Mouse (Mus musculus) left cerebral cortex, postnatal 25 days (tissue): ENCODE measurements around the gene Cutc. TPM values are rescaled to one million over a fixed set of nuclear protein-coding genes. Genes with fewer than 3 reads are reported as not detected.
A peak's percentile ranks its signal among the peaks of the same experiment; 100 is the strongest.

Experiments used
- DNase-seq, 2 experiments: peaks; one replicate each; pipeline ENCODE4 v3.0.0; 2022; ENCODE audit warnings: low spot score in 2 of 2, mixed read lengths in 1 of 2
- intact Hi-C: fragments of 180-260 bp; cut with DNase I; formaldehyde crosslinking; loops from one replicate; pipeline ENCODE4 v1.15.1; 2025
- total RNA-seq, 2 experiments: library from RNA; stranded (reverse); gene quantifications; 2 replicates each; pipeline ENCODE4 v1.2.3; 2021

Cutc gene
- 1 to 10 TPM; 5.7 to 6.1 TPM for total RNA-seq

DNA sequence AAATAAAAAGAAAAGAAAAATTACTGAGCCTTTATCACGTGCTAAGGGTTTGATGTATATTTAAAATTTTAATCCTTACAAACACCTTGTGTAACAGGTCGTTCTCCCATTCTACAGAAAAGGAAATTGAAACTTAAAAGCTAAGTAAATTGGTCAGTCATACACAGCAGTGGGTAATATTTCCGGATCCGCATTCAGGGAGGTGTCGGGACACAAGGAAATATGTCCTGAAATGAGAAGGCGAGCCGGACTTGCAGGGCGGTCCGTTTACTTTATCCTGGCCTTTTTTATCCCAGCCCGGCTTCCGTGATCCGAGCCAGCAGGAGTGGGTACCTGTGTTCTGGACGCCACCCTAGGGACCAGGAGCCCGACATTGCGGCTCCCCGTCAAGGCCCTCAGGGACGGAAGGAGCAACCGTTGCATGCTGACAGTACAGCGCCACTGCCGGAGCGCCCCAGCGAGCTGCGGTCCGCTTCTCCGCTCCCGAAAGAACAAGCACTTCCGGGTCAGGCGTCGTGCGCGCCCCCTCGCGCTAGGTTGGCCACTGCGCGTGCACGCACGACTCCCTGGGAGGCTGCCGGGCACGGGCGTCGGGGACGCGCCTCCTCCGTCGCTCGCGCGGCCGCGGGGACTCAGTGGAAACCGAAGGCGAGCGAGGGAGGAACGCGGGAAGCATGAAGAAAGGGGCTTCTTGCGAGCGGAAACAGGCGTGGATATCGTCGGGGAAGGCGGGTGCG is at the start of gene Cutc, which contains the start of gene Cox15:
Cutc (plus strand) TSS at position 508 of the 737 bp plus-strand sequence.
Cox15 (minus strand) TSS at position 512 of the 737 bp plus-strand sequence.
- DNase-seq, result peak; percentile 97 to 98
- intact Hi-C loops, result loop anchor here (2.0 to 5.0 kb wide), 2 partner anchors 225 to 354 kb away; partner anchors contain the start of gene Chuk

DNA sequence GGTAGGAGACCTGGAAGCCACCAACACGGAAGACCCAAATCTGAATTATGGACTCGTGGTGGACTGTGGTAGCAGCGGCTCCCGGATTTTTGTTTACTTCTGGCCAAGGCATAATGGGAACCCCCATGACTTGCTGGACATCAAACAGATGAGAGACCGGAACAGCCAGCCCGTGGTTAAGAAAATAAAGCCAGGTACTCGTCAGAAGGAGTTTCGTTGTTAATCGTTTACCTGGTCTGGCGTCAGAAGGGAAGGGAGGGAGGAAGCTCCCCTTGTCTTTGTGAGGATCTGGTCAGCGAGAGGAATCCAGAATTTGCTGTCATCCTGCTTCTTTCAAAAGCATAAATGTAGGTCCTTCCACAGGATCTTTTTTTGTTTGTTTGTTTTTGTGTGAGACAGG is 48.6 kb upstream of the Cutc start:
- DNase-seq, result no peak
- intact Hi-C loops, result no loop called here

DNA sequence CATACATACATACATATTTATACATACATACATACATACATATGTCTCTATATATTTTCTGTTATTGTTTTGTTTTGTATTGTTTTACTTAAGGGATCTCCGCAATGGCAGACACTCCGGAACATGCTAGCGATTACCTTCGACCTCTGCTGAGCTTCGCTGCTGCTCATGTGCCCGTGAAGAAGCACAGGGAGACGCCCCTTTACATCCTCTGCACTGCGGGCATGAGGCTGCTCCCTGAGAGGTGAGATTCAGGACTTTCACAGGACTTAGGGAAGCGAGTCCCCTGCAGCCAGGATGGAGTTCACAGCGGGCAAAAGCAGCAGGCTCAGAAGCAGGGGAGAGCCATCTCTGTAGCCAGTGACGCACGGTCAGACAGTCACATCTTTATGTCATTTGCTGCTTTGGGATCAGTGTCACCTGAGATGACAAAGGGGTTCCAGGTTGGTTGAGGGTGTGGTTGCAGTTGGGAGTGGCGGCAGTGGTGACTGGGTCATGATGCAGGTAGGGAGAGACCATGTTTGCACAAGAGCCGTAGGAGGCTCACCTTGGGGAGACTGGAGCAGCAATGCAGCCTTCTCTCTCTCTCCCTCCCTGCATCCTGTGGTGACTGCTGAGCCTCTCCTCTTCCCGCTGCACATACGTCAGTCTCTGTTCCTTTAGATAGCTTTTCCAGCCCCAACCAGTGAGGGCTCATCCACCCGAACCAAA is 47.9 kb upstream of the Cutc start:
- no peak for DNase-seq
- intact Hi-C loops, result no loop called here

DNA sequence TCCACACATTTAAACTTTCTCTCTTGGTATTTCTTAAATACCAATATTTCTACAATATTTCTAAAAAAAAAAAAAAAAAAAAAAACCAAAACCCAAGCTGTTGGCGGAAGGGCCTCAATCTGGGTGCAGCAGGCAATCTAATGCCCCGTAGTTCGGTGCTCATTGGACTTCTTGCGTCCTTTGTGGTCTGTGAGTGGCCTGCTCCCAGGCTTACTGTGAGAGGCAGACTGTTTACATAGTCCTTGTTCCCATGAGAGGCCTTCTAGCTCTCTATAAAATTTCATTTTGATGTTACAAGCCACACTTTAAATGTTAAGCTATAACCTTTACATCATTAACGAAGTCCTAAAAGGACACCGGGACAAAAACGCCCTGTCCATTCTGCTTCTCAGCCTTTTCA is 44.6 kb upstream of the Cutc start:
- intact Hi-C loops, result no loop called here

DNA sequence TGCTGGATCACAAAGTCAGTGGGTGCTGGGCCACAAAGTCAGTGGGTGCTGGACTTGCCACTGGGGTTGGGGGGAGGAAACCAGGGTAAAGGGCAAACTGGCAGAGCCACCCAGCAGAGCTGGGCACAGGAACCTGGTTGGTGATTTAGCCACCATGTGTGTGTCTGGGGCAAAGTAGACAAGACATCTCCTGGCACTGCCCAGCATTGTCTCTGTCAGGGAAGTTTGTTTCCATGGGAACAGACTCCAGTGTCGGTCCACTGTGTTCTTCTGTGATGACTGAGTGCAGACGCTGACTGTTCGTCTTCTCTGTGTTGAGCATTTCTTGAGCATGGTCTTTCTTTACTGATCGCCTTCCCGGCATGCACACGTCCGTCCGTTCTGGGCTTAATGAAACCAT is 43.5 kb upstream of the Cutc start:
- intact Hi-C loops, result no loop called here
- no peak for DNase-seq

More for the DNA sequence above, 44.6 kb upstream of the Cutc start:
- DNase-seq, result no peak

DNA sequence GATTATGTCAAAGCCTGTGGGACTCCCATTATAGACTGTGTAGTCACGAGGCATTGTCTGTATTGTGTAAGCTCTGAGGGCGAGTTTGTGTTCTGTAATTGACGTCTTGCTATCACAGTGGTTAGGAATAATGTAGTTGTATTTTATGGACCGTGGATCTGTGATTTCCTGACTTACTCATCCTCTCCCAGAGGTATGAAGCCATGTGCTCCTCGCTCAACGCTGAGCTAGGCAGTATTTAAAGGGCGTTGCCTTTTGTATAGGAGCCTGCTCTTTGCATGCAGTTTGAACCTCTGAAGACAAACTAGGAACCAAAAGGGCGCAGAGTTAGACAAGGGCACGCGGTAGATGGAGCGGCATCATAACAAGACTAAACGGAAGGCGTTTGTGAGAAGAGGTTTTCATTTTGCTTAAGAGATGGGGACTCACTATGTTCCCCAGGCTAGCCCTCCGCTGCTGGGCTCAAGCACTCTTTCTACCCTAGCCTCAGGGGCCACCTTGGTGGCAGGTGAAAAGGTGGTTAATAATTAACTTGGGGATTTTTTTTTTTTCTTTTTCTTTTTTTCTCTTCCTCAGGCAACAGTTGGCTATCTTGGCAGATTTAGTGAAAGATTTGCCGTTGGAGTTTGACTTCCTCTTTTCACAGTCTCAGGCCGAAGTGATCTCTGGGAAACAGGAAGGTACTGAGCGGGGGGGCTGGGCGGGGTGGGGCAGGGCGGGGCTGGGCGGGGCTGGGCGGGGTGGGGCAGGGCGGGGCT is 41.5 kb upstream of the Cutc start:
- intact Hi-C loops, result no loop called here

DNA sequence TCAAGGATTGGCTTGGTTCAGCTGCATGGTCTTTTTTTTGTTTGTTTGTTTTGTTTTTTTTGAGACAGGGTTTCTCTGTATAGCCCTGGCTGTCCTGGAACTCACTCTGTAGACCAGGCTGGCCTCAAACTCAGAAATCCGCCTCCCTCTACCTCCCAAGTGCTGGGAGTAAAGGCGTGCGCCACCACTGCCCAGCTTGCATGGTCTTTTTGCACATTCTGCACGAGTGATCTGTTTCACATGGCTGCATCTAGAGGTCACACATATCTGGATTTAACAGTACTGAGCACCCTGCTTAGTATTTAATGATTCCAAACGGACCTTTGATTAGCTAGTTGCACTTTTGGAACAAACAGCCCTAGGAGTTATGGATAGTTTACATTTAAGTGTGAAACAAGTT is 40.8 kb upstream of the Cutc start:
- intact Hi-C loops, result no loop called here
- DNase-seq, result no peak

More for the DNA sequence above, 41.5 kb upstream of the Cutc start:
- no peak for DNase-seq

DNA sequence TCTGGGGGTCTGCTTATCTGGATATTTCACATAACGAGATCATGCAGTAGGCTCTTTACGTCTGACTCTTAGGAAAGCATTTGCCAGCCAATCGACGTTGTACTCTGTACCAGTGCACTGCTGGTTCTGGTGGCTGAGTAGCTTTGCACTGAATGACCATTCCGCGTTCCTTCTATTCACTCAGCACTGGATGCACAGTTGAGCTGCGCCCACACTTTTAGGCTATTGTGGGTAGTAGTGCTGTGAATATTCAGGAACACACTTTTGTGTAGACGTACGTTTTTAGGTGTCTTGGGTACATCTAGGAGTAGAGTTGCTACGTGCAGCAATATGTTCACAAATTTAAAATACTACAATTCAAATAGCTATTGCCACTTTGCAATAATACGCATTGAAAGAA is 32.7 kb upstream of the Cutc start:
- intact Hi-C loops, result no loop called here
- DNase-seq, result peak in 1 of 2 experiments; percentile 51

DNA sequence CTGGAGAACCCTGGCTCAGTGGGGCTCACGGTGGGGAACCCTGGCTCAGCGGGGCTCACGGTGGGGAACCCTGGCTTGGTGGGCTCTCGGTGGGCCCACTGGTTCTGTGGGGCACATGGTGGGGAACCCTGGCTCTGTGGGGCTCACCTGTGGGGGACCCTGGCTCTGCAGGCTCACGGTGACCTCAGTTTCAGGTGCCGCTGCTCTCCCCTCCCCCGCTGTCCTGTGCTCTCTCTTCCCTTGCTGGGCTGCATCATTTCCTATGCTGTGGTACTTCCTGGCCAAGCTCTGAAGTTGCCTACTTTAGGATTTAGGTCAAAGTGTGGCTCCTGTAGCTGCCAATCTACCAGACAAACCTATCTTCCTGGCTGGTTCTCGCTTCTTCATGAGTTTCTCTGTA is 29.9 kb upstream of the Cutc start:
- intact Hi-C loops, result no loop called here
- no peak for DNase-seq

DNA sequence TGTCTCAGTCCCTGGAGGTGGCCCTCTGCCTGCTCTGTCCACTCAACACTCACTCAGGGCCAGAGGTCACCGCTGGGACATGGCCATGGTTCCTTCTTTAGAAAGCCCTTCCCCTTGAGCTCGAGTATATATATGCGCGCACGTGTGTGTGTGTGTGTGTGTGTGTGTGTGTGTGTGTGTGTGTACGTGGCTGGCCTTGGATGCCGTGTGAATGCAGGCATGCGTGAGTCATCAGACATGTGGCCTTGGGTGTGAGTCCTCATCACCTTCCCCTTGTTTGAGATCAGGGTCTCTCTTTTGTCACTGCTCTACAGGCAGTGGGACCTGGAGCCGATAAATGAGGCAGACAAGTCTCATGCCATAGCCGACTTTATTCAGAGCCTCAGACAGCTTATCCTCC is 29.3 kb upstream of the Cutc start:
- no peak for DNase-seq
- intact Hi-C loops, result no loop called here

DNA sequence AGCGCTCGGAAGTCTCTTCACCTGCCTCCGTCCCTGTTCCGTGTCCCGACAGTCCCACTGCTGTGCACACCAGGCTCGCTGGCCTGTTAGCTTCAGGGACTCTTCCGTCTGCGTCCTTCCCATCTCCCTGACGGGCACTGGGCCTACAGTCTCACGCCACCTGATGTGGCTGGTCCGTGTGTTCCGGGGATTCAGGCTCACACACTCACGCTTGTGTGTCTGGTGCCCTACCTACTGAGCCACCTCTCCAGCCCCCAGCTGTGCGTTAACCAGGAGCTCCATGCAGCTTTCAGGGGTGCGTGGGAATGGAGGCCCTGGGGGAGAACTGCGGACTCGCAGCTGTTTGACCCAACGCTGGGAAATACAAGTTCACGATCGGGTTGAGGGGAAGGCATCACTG is 28.6 kb upstream of the Cutc start:
- intact Hi-C loops, result no loop called here
- no peak for DNase-seq

DNA sequence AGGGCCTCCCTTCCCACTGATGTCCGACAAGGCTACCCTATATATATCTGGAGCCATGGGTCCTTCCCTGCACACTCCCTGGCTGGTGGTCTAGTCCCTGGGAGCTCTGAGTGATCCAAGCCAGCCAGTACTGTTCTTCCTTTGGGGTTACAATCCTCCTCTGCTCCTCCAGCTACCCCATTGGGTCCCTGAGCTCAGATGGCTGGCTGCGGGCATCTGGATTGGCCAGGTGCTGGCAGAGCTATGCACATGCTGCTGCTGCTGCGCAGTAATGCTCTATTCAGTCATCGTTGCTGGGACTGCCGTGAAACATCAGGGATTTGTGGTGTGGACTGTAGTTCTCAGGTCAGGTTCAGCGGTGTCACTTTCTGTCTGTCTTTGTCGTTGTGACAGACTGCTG is 28.0 kb upstream of the Cutc start:
- DNase-seq, result no peak
- intact Hi-C loops, result no loop called here

DNA sequence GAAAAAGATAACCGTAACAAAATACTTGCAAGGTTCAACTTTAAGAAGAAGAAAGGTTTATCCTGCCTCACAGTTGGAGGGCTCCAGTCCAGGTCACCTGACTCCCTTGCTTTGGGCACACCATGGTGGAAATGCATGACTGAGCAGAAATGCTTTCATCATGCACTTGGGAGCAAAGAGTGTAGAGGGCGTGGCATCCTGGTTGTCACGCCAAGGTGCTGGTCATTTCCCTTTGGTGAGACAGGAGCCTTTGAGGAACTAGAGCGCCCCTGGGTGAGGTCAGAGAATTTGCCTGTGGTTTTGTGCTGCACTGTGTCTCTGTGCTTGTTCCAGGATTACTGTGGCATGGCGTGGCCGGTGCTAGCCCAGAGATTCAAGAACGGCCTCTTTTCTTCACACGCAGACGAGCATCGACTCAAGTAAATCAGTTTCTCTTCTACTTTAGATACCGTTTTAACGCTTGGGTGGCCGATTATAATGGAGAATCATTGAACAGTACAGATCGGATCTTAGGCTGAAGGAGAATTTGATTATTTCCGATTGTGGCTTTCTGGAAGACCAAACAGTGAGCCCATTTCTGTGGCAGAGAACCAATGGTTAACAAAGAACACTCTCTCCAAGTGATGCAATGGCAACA is 26.2 kb upstream of the Cutc start:
- no peak for DNase-seq
- intact Hi-C loops, result no loop called here

DNA sequence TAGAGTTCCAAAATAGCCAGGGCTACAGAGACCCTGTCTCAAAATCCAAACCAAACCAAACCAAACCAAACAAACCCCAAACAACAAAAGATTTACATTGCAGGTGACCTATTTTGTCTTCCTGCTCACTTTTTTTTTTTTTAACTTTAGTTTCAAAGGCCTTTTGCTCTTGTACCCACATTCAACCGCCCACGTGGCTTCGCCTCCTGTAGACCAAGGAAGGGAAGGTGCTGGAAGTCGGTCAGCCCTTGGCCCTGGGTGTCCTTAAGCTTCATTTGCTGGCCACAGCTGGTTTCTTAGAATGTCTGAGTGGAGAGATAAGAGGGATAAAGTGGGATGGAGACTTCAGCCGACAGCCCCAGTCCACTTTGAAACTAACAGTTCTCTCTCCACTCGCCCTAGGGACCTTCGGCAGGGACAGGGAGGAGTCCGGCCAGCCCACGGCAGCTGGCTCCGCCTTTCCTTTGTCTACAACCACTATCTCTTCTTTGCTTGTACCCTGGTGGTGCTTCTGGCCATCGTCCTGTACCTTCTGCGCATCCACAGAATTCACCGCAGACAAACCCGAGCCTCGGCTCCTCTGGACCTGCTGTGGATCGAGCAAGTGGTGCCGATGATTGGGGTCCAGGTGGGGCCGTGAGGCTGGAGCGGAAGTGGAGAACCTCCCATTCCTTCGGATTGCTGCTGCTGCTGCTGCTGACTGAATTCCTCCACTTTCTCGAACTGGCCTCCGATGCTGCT is 23.3 kb upstream of the Cutc start:
- intact Hi-C loops, result no loop called here
- no peak for DNase-seq

DNA sequence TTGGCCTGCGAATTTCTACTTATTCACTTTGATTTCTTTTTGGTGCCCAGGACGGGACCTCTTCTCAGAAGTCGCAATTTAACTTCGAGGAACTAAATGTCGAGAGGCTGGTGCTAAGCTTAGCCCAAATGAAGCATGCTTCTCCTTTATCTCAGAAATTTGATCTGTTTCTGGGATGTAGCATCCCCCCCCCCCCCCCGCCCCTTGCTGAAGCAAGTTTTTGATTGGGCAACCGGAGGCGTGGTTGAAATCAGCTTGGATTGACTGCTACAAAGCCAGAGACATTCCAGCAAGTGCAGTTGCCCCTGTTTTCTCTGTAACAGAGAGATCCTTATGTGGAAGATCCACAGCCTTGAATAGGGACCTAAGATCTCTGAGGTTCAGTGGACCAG is 22.8 kb upstream of the Cutc start:
- DNase-seq, result no peak

DNA sequence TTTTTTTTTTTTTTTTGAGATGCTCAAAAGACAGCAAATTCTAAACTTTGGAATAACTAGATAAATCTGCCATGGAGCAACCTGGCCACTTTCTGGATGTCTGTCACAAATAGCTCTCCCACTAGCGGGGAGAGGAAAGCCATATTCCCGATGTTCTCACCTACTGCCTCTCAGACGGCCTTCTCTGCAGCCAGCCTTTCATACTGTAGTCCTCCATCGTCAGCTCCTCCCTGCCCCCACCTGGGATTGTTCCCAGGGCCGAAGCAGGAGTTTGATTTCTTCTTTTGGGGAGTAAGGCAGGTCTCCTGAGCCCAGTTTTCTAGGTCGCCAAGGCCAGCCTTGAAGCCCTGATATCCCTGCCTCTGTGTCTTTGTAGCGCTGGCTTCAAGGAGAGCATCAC is 21.6 kb upstream of the Cutc start:
- no peak for DNase-seq
- intact Hi-C loops, result no loop called here

More for the DNA sequence above, 22.8 kb upstream of the Cutc start:
- intact Hi-C loops, result no loop called here

DNA sequence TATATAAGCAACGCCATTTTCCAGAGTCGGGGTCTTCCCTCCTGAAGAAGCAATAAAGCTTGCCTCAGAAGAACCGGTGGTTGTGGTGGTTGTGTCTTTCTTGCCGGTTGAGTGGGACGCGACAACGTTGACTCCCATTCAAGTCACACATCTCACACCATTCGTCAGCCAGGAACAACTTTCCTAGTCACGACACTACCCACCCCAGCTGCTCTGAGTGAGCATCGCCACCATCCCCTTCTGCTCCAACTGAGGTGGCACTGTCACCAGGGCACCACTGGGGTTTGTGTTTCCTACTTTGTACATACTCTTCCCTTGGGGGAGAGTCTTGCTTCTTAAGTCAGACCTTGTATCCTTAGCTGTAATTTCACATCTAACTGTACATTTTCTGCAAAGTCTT is 14.4 kb upstream of the Cutc start:
- intact Hi-C loops, result no loop called here
- peak in 1 of 2 experiments; percentile 34 for DNase-seq

DNA sequence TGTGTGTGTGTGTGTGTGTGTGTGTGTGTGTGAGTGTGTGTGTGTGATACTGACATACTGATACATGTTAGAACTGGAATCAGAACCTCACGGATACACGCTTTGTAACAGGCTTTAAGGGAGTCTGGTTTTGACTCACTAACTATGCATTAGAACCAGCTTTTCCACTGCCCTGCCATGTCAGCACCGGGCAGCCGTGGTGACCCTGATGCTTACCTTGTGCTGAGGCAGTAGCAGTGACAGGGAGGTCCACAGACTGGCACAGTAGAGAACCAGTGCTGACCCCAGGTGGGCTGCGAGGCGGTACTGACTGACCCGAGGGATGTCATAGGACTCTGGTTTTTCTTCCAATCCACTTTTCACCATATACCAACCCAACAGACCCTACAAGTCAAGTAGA is 9.4 kb upstream of the Cutc start:
- intact Hi-C loops, result no loop called here
- DNase-seq, result no peak

DNA sequence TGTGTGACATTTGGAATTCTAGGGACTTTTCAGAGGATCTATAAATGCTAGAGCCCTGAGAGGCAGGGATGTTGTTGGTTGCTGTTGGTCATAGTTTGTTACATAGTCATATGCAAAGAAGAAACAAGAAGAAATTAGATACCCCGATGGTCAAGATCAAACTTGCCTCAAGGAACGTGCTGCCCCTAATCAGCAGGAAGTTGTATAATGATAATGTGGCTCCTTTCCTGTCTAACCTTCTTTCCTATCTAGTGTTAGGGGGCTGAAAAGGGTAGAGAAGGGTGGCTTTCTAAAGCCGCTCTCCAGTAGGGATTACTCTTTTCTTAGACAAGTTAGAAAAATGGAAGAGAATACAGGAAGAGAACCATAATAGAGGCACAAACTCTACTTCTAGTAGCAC is 7.1 kb upstream of the Cutc start:
- intact Hi-C loops, result no loop called here
- no peak for DNase-seq
